Mouse (Mus musculus) ES-Bruce4 (cell line): Measurements from ENCODE around the gene Rictor.

Experiments
- CTCF ChIP-seq: IDR thresholded peaks from one replicate; pipeline ENCODE4 v1.8.1; 2011; ENCODE audit warnings: low read depth, low read length
- POLR2A ChIP-seq: IDR thresholded peaks from one replicate; pipeline ENCODE4 v1.8.1; 2011; ENCODE audit warnings: low read length; ENCODE audit not compliant: insufficient read depth

DNA sequence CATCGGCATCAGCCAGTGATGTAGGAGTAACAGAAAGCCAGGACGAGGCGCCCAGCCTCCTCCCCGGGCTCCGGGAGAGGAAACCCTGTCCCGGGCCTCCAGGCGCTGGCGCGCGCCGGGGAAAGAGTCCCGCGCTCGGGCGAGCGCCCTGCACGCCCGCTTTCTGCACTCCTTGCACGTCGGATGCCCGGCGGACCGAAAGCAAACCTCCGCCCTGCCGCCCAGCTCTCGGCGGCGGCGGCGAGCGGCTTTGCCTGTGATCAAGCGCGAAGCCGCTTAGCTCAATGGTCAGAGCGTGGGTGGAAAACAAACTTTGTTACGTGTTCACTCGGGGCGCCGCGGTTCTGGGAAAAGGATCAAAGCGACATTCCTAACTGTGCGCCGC lies 636 bp upstream of the Rictor start:
- no peak for TF ChIP-seq POLR2A
- TF ChIP-seq CTCF = no peak
